Mouse (Mus musculus) testis, adult 2 months (tissue): Measurements from ENCODE around the gene Arhgap25. TPM values are rescaled to one million over a fixed set of nuclear protein-coding genes. Genes with fewer than 3 reads are reported as not detected.

Experiments used
- H3K27ac ChIP-seq: fragments of 200-500 bp; 2 replicates; pipeline ENCODE4 v1.5.1; 2012; ENCODE audit warnings: low read depth, low read length; ENCODE audit not compliant: control insufficient read depth, insufficient read depth
- H3K27me3 ChIP-seq: fragments of 200-500 bp; 2 replicates; pipeline ENCODE4 v1.6.1; 2012; ENCODE audit warnings: mild to moderate bottlenecking, low read length, moderate library complexity; ENCODE audit not compliant: control insufficient read depth, insufficient read depth
- H3K36me3 ChIP-seq: fragments of 200-500 bp; 2 replicates; pipeline ENCODE4 v1.6.1; 2012; ENCODE audit warnings: mild to moderate bottlenecking, low read length; ENCODE audit not compliant: control insufficient read depth, insufficient read depth
- H3K4me1 ChIP-seq: fragments of 200-500 bp; 2 replicates; pipeline ENCODE4 v1.6.1; 2012; ENCODE audit warnings: low read length; ENCODE audit not compliant: control insufficient read depth, insufficient read depth
- H3K4me3 ChIP-seq: fragments of 200-500 bp; 2 replicates; pipeline ENCODE4 v1.5.1; 2012; ENCODE audit warnings: low read depth, mild to moderate bottlenecking, low read length, moderate library complexity, mixed read lengths; ENCODE audit not compliant: control insufficient read depth
- CTCF ChIP-seq: fragments of 200-500 bp; IDR thresholded peaks from 2 replicates; pipeline ENCODE4 v1.5.1; 2012; ENCODE audit warnings: low read depth, mild to moderate bottlenecking, inconsistent platforms, low read length, moderate library complexity; ENCODE audit not compliant: control insufficient read depth, insufficient read depth, insufficient replicate concordance
- POLR2A ChIP-seq: fragments of 200-500 bp; IDR thresholded peaks from 2 replicates; pipeline ENCODE4 v1.6.1; 2012; ENCODE audit warnings: low read depth, mild to moderate bottlenecking, inconsistent platforms, low read length, moderate library complexity; ENCODE audit not compliant: control insufficient read depth
- polyA plus RNA-seq: library from polyadenylated mRNA; depleted of rRNA; stranded (reverse); fragments of >200 nt; gene quantifications from 2 replicates; pipeline ENCODE4 v1.2.3, GENCODE M21; 2012

Gene Arhgap25
- polyA plus RNA-seq, 1 experiment, result 0.14 TPM

DNA sequence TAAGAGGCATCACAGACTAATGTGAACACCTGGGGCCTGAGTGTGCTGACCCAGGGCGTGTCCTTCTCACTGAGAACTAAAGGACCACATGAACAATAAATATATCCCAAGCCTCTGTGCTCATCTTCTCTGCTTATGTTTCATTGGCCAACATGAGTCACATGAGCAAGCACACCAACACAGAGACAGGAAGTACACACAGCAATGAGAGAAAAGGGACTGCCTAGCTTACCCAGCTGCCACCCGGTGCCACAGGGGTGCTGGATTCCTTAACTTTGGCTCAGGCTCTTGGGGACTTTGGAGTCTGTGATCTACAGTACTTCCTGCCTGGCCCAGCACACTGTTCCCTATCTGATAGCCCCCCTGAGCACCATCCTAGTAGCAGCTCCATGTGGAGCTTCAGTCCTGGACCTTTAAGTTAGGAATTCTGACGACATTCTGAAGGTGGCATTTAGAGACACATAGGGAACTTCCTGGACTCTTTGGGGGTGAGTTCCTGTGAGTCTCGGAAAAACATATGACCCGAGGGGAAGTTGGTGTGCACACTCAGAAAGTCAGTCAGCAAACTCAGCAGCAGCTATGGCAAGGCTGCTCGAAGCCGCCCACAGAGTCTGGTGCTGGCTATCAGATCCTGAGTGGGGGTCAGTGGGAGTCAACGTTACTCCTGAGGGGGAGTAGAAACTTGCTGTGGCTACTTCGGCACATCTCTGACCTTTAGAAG, 2.0 kb upstream of the Arhgap25 start:
- H3K4me1 ChIP-seq, result no peaks in the 10 kb centered on the region
- no peak overlapping the region for H3K4me3 ChIP-seq
- no peaks in the 10 kb centered on the region for H3K27me3 ChIP-seq
- no peak overlapping the region for H3K27ac ChIP-seq
- no peaks in the 10 kb centered on the region for H3K36me3 ChIP-seq
- TF ChIP-seq CTCF, result no peak
- no peak for TF ChIP-seq POLR2A

DNA sequence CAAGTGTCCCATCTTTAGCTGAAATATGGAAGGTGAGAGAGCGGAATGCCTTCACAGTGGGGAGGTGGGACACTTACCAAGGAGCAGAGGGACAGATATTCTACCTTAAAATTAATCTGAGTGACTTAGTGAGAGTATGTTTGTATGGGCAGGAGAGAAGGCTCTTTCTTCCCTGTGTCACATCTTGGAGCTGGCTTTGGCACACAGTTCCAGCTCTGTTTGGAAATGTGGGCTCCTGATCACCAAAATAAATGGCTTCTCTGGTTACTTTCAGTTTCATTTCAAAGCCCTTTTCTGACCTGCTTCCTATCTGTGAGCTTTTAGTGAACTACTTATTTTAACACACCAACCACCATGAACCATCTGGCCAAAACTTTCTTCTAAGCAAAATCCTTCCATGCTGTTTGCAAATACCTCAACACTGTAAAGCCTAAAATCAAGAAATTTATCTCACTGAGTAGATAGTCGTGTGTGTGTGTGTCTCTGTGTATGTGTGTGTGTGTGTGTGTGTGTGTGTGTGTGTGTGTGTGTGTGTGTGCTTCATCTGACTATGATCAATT, 1.5 kb downstream of the Arhgap25 start:
- no peak overlapping the region for H3K27ac ChIP-seq
- no peaks in the 10 kb centered on the region for H3K4me1 ChIP-seq
- no peaks in the 10 kb centered on the region for H3K27me3 ChIP-seq
- H3K4me3 ChIP-seq, result no peak overlapping the region
- no peaks in the 10 kb centered on the region for H3K36me3 ChIP-seq
- TF ChIP-seq CTCF, result no peak
- TF ChIP-seq POLR2A, result no peak

DNA sequence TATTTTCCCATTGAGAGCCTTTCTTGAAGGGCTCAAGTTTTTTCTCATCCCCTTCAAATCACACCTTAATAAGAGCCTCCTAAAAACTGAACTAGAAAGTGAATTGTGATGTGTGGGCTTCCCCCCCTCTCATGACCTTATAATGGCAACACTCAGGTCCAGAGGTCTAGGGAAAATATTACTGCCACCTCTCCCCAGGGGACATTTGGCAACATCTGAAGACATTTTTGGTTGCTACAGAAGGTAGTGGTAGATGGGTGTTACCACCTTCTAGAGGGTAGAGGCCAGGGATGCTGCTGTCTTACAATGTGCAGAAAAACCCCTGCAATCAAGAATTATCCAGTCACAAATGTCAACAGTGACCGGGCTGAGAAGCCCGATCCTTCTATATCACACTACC, 2.7 kb downstream of the Arhgap25 start:
- no peaks in the 10 kb centered on the region for H3K27me3 ChIP-seq
- no peak overlapping the region for H3K27ac ChIP-seq
- no peaks in the 10 kb centered on the region for H3K36me3 ChIP-seq
- H3K4me1 ChIP-seq, result no peaks in the 10 kb centered on the region
- H3K4me3 ChIP-seq, result no peak overlapping the region
- TF ChIP-seq POLR2A (no peak), CTCF (no peak)

- Histone ChIP-seq H3K4me1 (no peaks in the 10 kb centered on the region), H3K27ac (no peak overlapping the region), H3K36me3 (no peaks in the 10 kb centered on the region), H3K4me3 (no peak overlapping the region), H3K27me3 (no peaks in the 10 kb centered on the region)
- TF ChIP-seq POLR2A (no peak), CTCF (no peak)
Measured at GRCm38 (mm10) chr6:87527846-87528557, 5.1 kb downstream of the Arhgap25 start.

- H3K36me3 ChIP-seq, result no peaks in the 10 kb centered on the region
- no peak overlapping the region for H3K27ac ChIP-seq
- no peak overlapping the region for H3K4me3 ChIP-seq
- no peaks in the 10 kb centered on the region for H3K4me1 ChIP-seq
- TF ChIP-seq POLR2A, result no peak
- TF ChIP-seq CTCF, result no peak
- no peaks in the 10 kb centered on the region for H3K27me3 ChIP-seq
Measured at GRCm38 (mm10) chr6:87527366-87527765, 5.7 kb downstream of the Arhgap25 start.

DNA sequence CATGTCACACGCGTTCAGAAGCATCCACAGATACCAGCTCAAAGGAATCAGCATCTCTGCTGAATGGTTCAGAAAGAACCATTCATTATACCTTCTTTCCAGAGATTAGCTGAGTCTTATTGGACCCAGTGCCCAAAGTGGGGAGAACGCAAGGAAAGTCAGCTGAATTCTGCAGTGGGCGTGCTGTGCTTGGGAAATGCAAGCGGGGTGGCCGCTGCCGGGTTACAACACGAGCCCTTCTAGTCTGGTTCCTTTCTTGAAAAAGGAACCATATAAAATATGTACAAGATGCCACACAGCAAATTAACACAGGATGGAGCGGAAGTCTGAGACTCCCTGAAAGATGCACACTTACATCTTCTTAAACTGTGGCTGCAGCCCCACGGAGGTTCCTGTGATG, 7.9 kb downstream of the Arhgap25 start:
- Histone ChIP-seq H3K4me1 (no peaks in the 10 kb centered on the region), H3K36me3 (no peaks in the 10 kb centered on the region), H3K27me3 (no peaks in the 10 kb centered on the region), H3K4me3 (no peak overlapping the region), H3K27ac (no peak overlapping the region)
- TF ChIP-seq POLR2A (no peak), CTCF (no peak)

GRCm38 (mm10) chr6:87524281-87524680, 8.8 kb downstream of the Arhgap25 start:
- no peak overlapping the region for H3K27ac ChIP-seq
- H3K36me3 ChIP-seq, result no peaks in the 10 kb centered on the region
- no peaks in the 10 kb centered on the region for H3K27me3 ChIP-seq
- H3K4me3 ChIP-seq, result no peak overlapping the region
- peaks cover 2% of the 10 kb centered on the region; the same call in 1 of the 2 replicates for H3K4me1 ChIP-seq
- no peak for TF ChIP-seq CTCF
- no peak for TF ChIP-seq POLR2A
